19 mouse cellular contexts compared by ENCODE assay signal in the genomic region with DNA sequence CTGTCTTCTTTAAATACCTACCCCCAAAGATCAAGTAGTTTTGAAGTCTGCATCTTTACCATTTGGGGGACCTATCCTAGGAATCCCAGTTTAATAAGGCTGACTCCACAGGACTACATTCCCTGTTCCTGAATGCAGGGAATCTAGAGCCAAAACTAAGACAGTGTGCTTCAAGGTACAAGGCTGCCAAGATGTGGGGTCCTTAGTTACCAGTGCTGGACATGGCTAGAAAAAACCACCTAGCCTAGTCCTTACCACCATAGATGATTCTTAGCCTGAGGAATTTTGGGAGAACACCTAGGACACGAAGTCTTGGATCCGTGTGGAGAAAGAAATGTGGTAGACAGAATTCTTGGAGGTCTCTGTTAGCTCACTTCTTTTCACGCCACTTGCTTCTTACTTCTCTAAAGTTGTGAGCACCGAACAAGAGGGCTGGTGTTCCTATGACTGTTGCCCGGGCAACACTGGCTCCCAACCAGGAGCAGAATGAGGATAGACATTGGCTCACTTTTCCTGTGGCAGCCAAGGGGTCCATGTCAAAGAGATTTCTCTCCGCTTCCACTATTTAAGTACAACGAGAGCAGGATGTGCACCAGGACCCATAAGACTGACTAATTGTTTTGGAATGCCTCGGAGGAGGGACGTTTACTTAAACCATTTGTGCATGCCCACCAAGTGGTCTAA. TPM values are rescaled to one million over a fixed set of nuclear protein-coding genes. Genes with fewer than 3 reads are reported as not detected.
DNase-seq lines count a peak whose midpoint lies in the region; ATAC-seq and TF ChIP-seq lines count a peak whose summit lies in the region.
"Had no signal": no experiment of that assay in that cellular context is flagged by ENCODE, and none has a peak within 500 bp of the region (broad histone marks: within the 10 kb centered on the region; RNA-seq: fewer than 3 reads in every experiment).

No protein-coding gene starts in this region.

- no peaks in the 10 kb centered on the region for H3K36me3 ChIP-seq in forebrain, embryonic 13.5 days (ENCODE audit: poor library complexity, severe bottlenecking)
- H3K36me3 ChIP-seq in forebrain, embryonic 10.5 days (replicated peaks): no peaks in the 10 kb centered on the region
- no peaks in the 10 kb centered on the region for H3K36me3 ChIP-seq in forebrain, postnatal 0 days (ENCODE audit: insufficient read depth)
- H3K36me3 ChIP-seq in neural tube, embryonic 14.5 days (ENCODE audit: control insufficient read depth, insufficient read depth, low read length): no peaks in the 10 kb centered on the region
- no peaks in the 10 kb centered on the region for H3K36me3 ChIP-seq in liver, postnatal 0 days (replicated peaks; ENCODE audit: insufficient read depth, low read length)
- H3K36me3 ChIP-seq: embryonic facial prominence, embryonic 12.5 days; liver, embryonic 15.5 days had no signal

- H3K27ac ChIP-seq in forebrain, embryonic 13.5 days: peak overlapping the region; percentile 25; the same call in 1 of the 2 replicates
- no peak overlapping the region for H3K27ac ChIP-seq in forebrain, embryonic 10.5 days
- H3K27ac ChIP-seq in forebrain, postnatal 0 days (ENCODE audit: low read depth, low read length): no peak overlapping the region
- H3K27ac ChIP-seq in neural tube, embryonic 14.5 days (ENCODE audit: low read depth, low read length): no peak overlapping the region
- no peak overlapping the region for H3K27ac ChIP-seq in liver, postnatal 0 days (ENCODE audit: low read depth)
- H3K27ac ChIP-seq: embryonic facial prominence, embryonic 12.5 days; liver, embryonic 15.5 days had no signal

- no peaks in the 10 kb centered on the region for H3K27me3 ChIP-seq in forebrain, embryonic 13.5 days
- H3K27me3 ChIP-seq in forebrain, embryonic 10.5 days (ENCODE audit: poor library complexity, severe bottlenecking): no peaks in the 10 kb centered on the region; the same call in 1 of the 2 replicates
- H3K27me3 ChIP-seq in forebrain, postnatal 0 days (ENCODE audit: insufficient read depth, low read length): no peaks in the 10 kb centered on the region
- no peaks in the 10 kb centered on the region for H3K27me3 ChIP-seq in neural tube, embryonic 14.5 days (ENCODE audit: control insufficient read depth, insufficient read depth, low read length)
- no peaks in the 10 kb centered on the region for H3K27me3 ChIP-seq in liver, postnatal 0 days (ENCODE audit: insufficient read depth, low read length)
- H3K27me3 ChIP-seq: embryonic facial prominence, embryonic 12.5 days; liver, embryonic 15.5 days had no signal

- H3K4me1 ChIP-seq in forebrain, embryonic 13.5 days: peaks cover 13% of the 10 kb centered on the region
- H3K4me1 ChIP-seq in forebrain, embryonic 10.5 days: peaks cover 16% of the 10 kb centered on the region
- H3K4me1 ChIP-seq in forebrain, postnatal 0 days (ENCODE audit: insufficient read depth): 0 out of 2 replicates have a peak, but pooled peaks cover 4% of the 10 kb centered on the region
- no peaks in the 10 kb centered on the region for H3K4me1 ChIP-seq in neural tube, embryonic 14.5 days (ENCODE audit: control insufficient read depth, insufficient read depth, low read length)
- no peaks in the 10 kb centered on the region for H3K4me1 ChIP-seq in liver, postnatal 0 days (ENCODE audit: insufficient read depth)
- H3K4me1 ChIP-seq: embryonic facial prominence, embryonic 12.5 days; liver, embryonic 15.5 days had no signal

- no peak overlapping the region for H3K4me3 ChIP-seq in forebrain, embryonic 13.5 days
- H3K4me3 ChIP-seq in forebrain, embryonic 10.5 days: no peak overlapping the region
- no peak overlapping the region for H3K4me3 ChIP-seq in forebrain, postnatal 0 days (ENCODE audit: low read depth, low read length)
- no peak overlapping the region for H3K4me3 ChIP-seq in neural tube, embryonic 14.5 days (ENCODE audit: low read depth, low read length)
- H3K4me3 ChIP-seq in liver, postnatal 0 days (ENCODE audit: low read depth, low read length): no peak overlapping the region
- H3K4me3 ChIP-seq: embryonic facial prominence, embryonic 12.5 days; liver, embryonic 15.5 days had no signal

- DNase-seq in forebrain, embryonic 10.5 days (ENCODE audit: extremely low spot score, low spot score): no peak
- DNase-seq in lung, postnatal 36 days: peak; percentile 54
- no peak for DNase-seq in lung, postnatal 25 days (ENCODE audit: low spot score)
- DNase-seq in forebrain, postnatal 0 days: peak; percentile 68
- DNase-seq in liver, postnatal 0 days: no peak
- no peak for DNase-seq in kidney, adult 8-10 months
- DNase-seq: adrenal gland, postnatal 25 days; cerebellum, adult 8-10 months; gastrocnemius, postnatal 25 days; kidney, adult 11 months; thymus, adult 2 months had no signal

- TF ChIP-seq EP300 in liver, postnatal 0 days (IDR thresholded peaks at IDR 0.05; ENCODE audit: low read depth): no peak

- H3K4me2 ChIP-seq in forebrain, embryonic 13.5 days: no peak overlapping the region
- no peak overlapping the region for H3K4me2 ChIP-seq in forebrain, postnatal 0 days (ENCODE audit: low read depth)
- no peak overlapping the region for H3K4me2 ChIP-seq in neural tube, embryonic 14.5 days (ENCODE audit: low read depth, low read length)
- no peak overlapping the region for H3K4me2 ChIP-seq in liver, postnatal 0 days (ENCODE audit: low read depth, low read length)
- H3K4me2 ChIP-seq: embryonic facial prominence, embryonic 12.5 days; liver, embryonic 15.5 days had no signal

- peak; percentile 78 for ATAC-seq in forebrain, embryonic 13.5 days
- ATAC-seq in forebrain, postnatal 0 days: peak; percentile 89
- ATAC-seq in neural tube, embryonic 14.5 days (ENCODE audit: low read depth): peak; percentile 70; the same call in 1 of the 2 replicates
- no peak for ATAC-seq in liver, postnatal 0 days
- ATAC-seq: Patski had no signal

- H3K9me3 ChIP-seq in forebrain, embryonic 13.5 days (replicated peaks): no peaks in the 10 kb centered on the region
- H3K9me3 ChIP-seq in forebrain, embryonic 10.5 days: no peaks in the 10 kb centered on the region
- H3K9me3 ChIP-seq in forebrain, postnatal 0 days (ENCODE audit: low read length): no peaks in the 10 kb centered on the region
- no peaks in the 10 kb centered on the region for H3K9me3 ChIP-seq in neural tube, embryonic 14.5 days (ENCODE audit: control insufficient read depth, low read length)
- H3K9me3 ChIP-seq in liver, postnatal 0 days (ENCODE audit: low read length): no peaks in the 10 kb centered on the region
- H3K9me3 ChIP-seq: embryonic facial prominence, embryonic 12.5 days; liver, embryonic 15.5 days had no signal

- no peak for TF ChIP-seq CTCF in forebrain, postnatal 0 days (IDR thresholded peaks at IDR 0.05; ENCODE audit: low read depth)
- no peak for TF ChIP-seq CTCF in liver, postnatal 0 days (IDR thresholded peaks at IDR 0.05; ENCODE audit: low read depth)

- WGBS in forebrain, embryonic 13.5 days: 34% methylated on average over 9 of the region's 9 CpGs
- 78% methylated on average over 9 of the region's 9 CpGs for WGBS in forebrain, embryonic 10.5 days
- WGBS in forebrain, postnatal 0 days: 22% methylated on average over 9 of the region's 9 CpGs
- WGBS in neural tube, embryonic 14.5 days: 50% methylated on average over 9 of the region's 9 CpGs
- 67% methylated on average over 9 of the region's 9 CpGs for WGBS in liver, postnatal 0 days (ENCODE audit: insufficient replicate concordance)

- no peak overlapping the region for H3K9ac ChIP-seq in forebrain, embryonic 13.5 days
- no peak overlapping the region for H3K9ac ChIP-seq in forebrain, postnatal 0 days
- H3K9ac ChIP-seq in neural tube, embryonic 14.5 days (replicated peaks; ENCODE audit: low read depth, low read length): no peak overlapping the region
- no peak overlapping the region for H3K9ac ChIP-seq in liver, postnatal 0 days (replicated peaks)
- H3K9ac ChIP-seq: embryonic facial prominence, embryonic 12.5 days; liver, embryonic 15.5 days had no signal

RNA-seq across cellular contexts. Expression of a gene that starts 33.9 kb away (rescaled TPM):
- 20.3 and 22.1 TPM in 2 replicates for polyA plus RNA-seq in forebrain, embryonic 13.5 days (2015; fragmentation: Nextera tagmentation; extraction: Ambion mirVana)
- polyA plus RNA-seq in forebrain, embryonic 10.5 days (2016; fragmentation: Nextera tagmentation; extraction: Ambion mirVana): 5.0 and 5.2 TPM in 2 replicates
- 29.9 and 32.7 TPM in 2 replicates for total RNA-seq in forebrain, postnatal 0 days (2014; rRNA removed)
- 20.6 and 36.4 TPM in 2 replicates for polyA plus RNA-seq in forebrain, postnatal 0 days (2015; fragmentation: Nextera tagmentation; extraction: Ambion mirVana)
- 43.6 and 45.9 TPM in 2 replicates for polyA plus RNA-seq in neural tube, embryonic 14.5 days (2014; fragmentation: Nextera tagmentation; extraction: Ambion mirVana)
- not detected in 2 replicates for polyA plus RNA-seq in liver, postnatal 0 days (2015; fragmentation: Nextera tagmentation; extraction: Ambion mirVana)
- total RNA-seq: adrenal gland, postnatal 25 days; gastrocnemius, postnatal 25 days had no signal
- polyA plus RNA-seq: C2C12; heart, postnatal 0 days; liver, embryonic 15.5 days; Patski; spleen, adult 2 months; thymus, adult 2 months had no signal

Comparison
In these comparisons a context has a peak if more than half of its experiments do, and no peak if none do; other contexts are left out.
1. DNase-seq: peak in lung, postnatal 36 days (single experiment) and forebrain, postnatal 0 days (single experiment); none in forebrain, embryonic 10.5 days (single experiment), lung, postnatal 25 days (single experiment), liver, postnatal 0 days (single experiment) and kidney, adult 8-10 months (0 of 2).